Mouse (Mus musculus): ENCODE data around the gene Inpp5d. TPM values are rescaled to one million over a fixed set of nuclear protein-coding genes. Genes with fewer than 3 reads are reported as not detected.

Inpp5d gene
- polyA plus RNA-seq, 1 experiment from 2014 or later: 4.7 TPM

DNA sequence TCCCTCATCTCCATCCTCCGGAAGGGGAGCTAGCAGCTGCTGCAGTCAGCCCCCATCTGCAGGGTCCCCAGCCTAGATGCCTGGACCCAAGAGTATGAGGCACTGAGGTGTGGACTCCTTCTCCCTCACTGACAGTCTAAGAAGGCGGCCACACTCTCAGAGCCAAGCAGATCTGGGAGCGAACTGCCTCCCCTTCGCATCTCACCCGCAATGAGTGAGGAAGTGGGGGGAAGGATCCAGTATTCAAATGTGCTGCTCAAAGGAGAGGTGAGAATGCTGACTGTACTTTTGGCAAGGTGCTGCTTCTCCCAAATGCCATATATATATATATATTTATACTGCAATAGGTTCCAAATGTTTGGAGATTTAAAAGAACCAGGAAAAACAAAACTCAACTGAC is 16.7 kb upstream of the Inpp5d start:
- no peak overlapping the region for H3K4me3 ChIP-seq
- no peak for ATAC-seq (ENCODE audit: low FRiP score, low read depth)
- H3K27me3 ChIP-seq: no peaks in the 10 kb centered on the region
- H3K9ac ChIP-seq: no peak overlapping the region
- H3K36me3 ChIP-seq: no peaks in the 10 kb centered on the region
- H3K9me3 ChIP-seq: no peaks in the 10 kb centered on the region
- H3K4me2 ChIP-seq: no peak overlapping the region
- no peak overlapping the region for H3K27ac ChIP-seq (replicated peaks)
- WGBS: 88% methylated on average over 5 of the region's 5 CpGs
- no peaks in the 10 kb centered on the region for H3K4me1 ChIP-seq (replicated peaks)

DNA sequence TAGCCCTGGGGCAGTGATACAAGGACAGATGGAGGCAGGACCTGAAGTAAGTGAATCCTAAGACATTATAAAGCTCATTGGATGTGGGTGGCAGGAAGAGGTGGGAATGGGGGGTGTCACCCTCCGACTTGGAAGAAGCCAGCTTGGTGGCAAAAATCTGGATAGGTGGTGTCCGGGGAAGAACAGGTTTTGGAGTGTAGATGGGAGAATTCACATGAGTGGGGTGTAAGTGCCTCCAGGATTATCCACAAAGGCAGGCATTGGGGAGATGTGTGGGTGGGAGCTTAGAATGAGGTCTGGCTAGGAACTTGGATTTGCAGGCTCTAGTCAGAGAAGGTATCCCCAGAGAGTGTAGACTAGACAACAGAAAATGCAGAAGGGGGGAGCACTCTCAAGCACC is 14.8 kb upstream of the Inpp5d start:
- Histone ChIP-seq H3K9me3 (no peaks in the 10 kb centered on the region), H3K27me3 (no peaks in the 10 kb centered on the region), H3K27ac (replicated peaks) (no peak overlapping the region), H3K4me3 (no peak overlapping the region), H3K4me2 (no peak overlapping the region), H3K9ac (no peak overlapping the region), H3K36me3 (no peaks in the 10 kb centered on the region), H3K4me1 (replicated peaks) (no peaks in the 10 kb centered on the region)
- ATAC-seq (ENCODE audit: low FRiP score, low read depth): no peak
- 89% methylated on average over 2 of the region's 2 CpGs for WGBS

DNA sequence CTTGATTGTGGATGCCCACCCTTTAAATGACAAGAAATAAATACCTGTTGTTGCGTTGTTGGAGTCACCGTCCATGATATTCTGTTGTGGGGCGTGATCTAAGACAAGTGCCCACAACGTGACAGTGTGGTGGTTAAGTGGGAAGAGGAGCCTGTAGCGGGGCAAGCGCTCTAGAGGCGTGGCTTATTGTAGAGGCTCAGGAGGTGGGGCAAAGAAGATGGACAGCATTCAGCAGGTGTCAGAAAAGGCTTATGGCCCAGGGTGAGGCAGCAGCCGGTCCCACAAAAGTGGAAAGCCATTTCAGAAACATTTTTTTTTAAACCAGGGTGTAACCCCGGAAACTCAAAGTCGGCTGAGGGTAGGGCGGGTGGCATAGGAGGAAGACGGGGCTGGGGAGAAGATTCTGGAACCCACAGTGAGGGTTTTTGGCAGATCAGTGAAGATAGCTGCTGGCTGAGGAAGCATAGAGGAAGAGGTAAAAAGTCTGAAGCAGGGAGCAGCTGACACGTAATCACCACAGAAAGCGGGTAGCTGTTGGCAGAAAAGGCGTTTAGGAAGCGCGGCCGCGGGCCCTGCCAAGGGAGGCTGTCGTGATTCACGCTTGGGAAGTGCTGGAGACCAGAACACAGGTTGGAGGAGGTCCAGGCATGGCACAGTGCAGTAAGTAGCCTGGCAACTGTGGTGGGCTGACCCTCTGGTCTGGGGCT is 12.6 kb upstream of the Inpp5d start:
- H3K4me2 ChIP-seq: no peak overlapping the region
- ATAC-seq (ENCODE audit: low FRiP score, low read depth): peak; percentile 92
- WGBS: 66% methylated on average over 21 of the region's 21 CpGs

DNA sequence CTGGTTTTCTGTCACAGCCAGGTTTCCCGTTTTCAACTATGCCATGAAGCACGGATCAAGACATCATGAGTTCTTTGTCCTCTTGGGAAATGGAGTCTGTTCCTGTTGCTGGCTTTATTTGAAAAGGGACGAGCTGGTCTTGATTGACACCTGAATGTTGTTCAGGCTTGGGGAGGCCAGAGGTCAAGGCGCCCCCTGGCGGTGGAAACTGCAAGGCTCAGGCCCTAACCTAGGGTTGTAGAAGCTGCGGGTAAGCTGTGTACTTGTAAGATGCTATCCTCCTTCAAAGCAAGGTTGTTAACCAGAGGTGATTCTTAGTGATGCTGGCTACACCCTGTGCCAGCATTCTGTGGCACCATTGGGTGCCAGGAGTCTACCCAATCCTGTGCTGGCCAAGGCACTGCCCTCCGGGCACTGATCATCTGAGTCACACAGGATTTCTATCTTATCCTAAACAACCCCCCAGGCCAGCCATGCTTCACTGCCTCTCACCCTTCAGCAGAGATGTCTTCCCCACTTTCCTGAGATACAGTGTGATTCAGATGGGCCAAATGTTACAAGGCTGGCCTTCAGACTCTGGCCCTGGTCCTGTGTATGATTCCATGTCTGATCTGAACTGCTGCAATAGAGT is 11.6 kb upstream of the Inpp5d start:
- Histone ChIP-seq H3K27ac (replicated peaks) (no peak overlapping the region), H3K9me3 (no peaks in the 10 kb centered on the region), H3K36me3 (no peaks in the 10 kb centered on the region), H3K4me2 (no peak overlapping the region), H3K27me3 (no peaks in the 10 kb centered on the region), H3K9ac (no peak overlapping the region), H3K4me1 (replicated peaks) (no peaks in the 10 kb centered on the region), H3K4me3 (no peak overlapping the region)
- no peak for ATAC-seq (ENCODE audit: low FRiP score, low read depth)
- WGBS: 32% methylated on average over 7 of the region's 7 CpGs

More for the DNA sequence above, 12.6 kb upstream of the Inpp5d start:
- H3K4me1 ChIP-seq (replicated peaks): no peaks in the 10 kb centered on the region
- H3K4me3 ChIP-seq: no peak overlapping the region
- H3K36me3 ChIP-seq: no peaks in the 10 kb centered on the region
- 0 out of 2 replicates have a peak overlapping the region, but pooled peaks have one; percentile 39 for H3K27ac ChIP-seq (replicated peaks)
- H3K9me3 ChIP-seq: no peaks in the 10 kb centered on the region
- H3K9ac ChIP-seq: no peak overlapping the region
- H3K27me3 ChIP-seq: no peaks in the 10 kb centered on the region

DNA sequence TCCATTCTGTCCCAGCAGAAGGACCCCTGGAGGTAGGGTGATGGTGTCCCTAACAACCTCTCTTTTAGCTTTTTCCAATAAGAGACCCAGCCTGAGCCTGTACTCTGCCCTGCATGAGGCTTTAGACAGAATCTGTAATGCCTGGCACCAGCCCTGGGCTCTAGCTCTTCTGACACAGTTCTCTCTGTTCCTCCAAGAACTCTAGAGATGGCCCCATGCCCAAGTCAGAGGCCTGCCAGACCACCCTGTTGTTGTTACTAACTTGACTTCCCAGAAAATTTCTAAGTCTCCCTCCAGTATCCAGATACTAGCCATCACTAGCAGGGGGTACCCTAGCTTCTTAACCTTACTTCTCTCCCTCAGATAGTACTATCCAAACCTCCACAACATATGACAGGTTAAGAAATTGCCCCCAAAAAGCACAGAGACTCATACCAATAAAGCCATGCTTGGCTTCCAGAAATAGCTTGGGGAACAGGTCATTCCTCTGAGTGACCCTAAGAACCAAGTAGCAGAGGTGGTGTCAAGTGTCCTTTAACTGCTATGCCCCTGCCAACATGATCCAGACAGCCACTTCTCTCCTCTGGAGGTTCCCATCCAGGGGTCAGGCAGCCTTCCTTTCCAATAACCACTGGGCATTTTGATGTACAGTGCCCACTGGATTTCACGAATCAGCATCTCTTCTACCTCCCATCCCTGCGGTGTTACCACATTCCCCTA is 5.4 kb upstream of the Inpp5d start:
- H3K9ac ChIP-seq: no peak overlapping the region
- H3K4me3 ChIP-seq: no peak overlapping the region
- no peaks in the 10 kb centered on the region for H3K36me3 ChIP-seq
- H3K27me3 ChIP-seq: no peaks in the 10 kb centered on the region
- no peak for ATAC-seq (ENCODE audit: low FRiP score, low read depth)
- no peak overlapping the region for H3K27ac ChIP-seq (replicated peaks)
- 90% methylated on average over 2 of the region's 2 CpGs for WGBS
- no peaks in the 10 kb centered on the region for H3K9me3 ChIP-seq
- H3K4me2 ChIP-seq: no peak overlapping the region
- no peaks in the 10 kb centered on the region for H3K4me1 ChIP-seq (replicated peaks)

DNA sequence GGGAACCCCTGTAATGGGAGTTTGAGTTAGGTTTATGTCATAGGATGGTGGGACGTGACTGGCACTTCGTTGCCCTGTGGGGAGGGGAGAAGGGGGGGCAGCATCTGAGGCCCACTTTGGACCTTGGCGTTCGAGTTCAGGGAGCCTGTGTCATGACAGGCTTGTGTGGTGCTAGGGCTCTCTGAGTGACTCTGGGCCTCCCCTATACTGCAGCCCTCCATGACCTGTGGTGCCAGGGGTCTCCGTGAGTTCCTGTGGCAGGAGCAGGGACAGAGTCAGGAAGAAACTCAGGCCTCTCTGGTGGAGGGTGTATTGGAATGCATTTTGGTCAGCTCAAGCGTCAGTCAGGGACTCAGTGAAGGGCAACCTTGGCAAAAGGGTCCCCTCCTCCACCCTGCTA is 581 bp downstream of the Inpp5d start:
- no peak for ATAC-seq (ENCODE audit: low FRiP score, low read depth)
- Histone ChIP-seq H3K27me3 (no peaks in the 10 kb centered on the region), H3K4me2 (peak overlapping the region; percentile 19; the same call in 1 of the 2 replicates), H3K9ac (no peak overlapping the region), H3K36me3 (no peaks in the 10 kb centered on the region), H3K9me3 (no peaks in the 10 kb centered on the region), H3K4me1 (replicated peaks) (no peaks in the 10 kb centered on the region), H3K4me3 (0 out of 2 replicates have a peak overlapping the region, but pooled peaks have one; percentile 3), H3K27ac (replicated peaks) (no peak overlapping the region)
- WGBS: 88% methylated on average over 6 of the region's 6 CpGs

DNA sequence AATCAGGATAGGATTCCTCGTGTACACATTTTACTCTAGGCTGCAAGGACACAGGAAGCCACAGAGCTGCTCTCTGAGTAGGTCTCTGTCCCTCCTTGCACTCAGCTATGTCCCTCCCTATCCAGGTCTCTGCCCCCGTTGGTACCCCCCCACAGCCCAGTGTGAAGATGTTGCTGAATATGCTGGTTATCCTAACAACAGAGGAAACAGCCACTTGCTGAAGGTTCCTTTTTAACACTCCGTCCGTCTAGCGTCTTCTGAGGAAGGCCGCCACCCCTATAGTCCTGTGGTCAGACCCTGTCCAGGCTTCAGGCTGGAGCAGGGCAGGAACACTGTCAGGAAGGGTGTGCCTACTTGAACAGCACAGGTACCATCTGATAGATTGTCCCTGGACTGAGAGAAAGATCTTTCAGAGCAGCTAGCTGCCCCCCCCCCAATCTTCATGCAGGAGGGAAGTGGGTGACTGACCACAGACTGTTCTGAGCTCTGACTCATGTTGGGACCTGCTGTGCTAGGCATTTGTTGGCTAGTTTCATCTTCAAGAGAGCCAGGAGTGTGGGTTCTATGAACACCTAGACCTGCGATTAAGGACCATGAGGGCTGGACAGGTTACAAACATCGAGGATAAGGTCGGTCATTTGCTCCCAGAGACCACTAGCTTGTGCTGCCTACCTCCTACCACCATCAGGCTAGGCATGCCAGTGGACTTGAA is 1.2 kb downstream of the Inpp5d start:
- ATAC-seq (ENCODE audit: low FRiP score, low read depth): no peak
- no peak overlapping the region for H3K4me3 ChIP-seq
- WGBS: 88% methylated on average over 9 of the region's 9 CpGs

DNA sequence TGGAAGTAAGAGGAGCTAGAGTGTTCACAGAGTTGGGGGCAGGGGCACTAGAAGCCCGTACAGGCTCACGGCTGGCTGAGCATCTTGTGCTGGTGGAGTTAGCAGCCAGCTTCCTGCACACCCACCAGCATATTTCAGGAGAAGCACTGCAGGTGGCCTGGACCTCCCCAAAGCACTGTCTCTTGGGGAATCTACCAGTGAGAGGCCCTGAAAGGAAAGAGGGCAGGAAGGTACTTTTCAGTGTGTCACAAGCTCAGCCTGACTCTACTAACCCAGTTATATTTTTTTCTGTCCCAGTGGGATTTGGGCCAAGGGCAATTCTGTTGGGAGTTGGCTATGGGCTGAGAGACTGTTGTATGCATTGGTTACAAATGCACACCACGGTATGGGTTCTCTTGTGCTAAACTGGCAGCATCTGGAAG is 1.8 kb downstream of the Inpp5d start:
- H3K27ac ChIP-seq (replicated peaks): no peak overlapping the region

More for the DNA sequence above, 1.2 kb downstream of the Inpp5d start:
- H3K9me3 ChIP-seq: no peaks in the 10 kb centered on the region
- H3K4me2 ChIP-seq: 0 out of 2 replicates have a peak overlapping the region, but pooled peaks have one; percentile 19
- no peaks in the 10 kb centered on the region for H3K4me1 ChIP-seq (replicated peaks)
- no peaks in the 10 kb centered on the region for H3K36me3 ChIP-seq
- H3K27ac ChIP-seq (replicated peaks): no peak overlapping the region
- no peaks in the 10 kb centered on the region for H3K27me3 ChIP-seq
- no peak overlapping the region for H3K9ac ChIP-seq

DNA sequence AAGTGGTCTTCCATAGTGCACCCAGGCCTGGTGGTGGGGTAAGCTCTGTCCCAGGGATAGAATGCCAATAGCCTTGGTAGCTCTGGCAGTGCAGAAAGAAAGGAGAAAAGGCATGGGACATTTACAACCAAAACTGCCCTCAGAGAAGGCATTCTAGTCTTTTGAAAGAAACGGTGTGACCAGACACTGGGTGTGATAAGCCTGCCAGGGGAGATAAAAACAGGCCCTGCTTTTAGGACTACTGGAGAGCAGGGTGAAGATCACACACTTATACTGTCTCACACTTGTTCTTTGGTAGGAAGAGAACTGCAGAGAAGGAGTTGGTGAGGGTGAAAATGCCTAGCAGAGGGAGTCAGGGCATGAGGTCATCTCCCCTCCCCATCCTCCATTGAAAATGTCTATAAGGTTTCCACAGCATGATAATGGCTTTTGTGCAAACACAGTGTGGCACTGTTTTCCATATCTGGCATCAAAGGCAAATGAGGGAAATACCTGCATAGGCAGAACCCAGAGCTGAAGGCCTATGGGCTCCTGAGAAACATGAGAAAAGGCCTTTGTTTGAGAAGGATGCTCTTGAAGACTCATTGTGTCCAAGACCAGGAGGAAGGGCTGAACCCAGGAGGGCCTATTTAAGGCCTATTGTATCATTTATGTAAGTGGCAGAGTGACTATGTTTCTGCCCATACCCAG is 4.0 kb downstream of the Inpp5d start:
- Histone ChIP-seq H3K9ac (no peak overlapping the region), H3K4me2 (no peak overlapping the region), H3K27me3 (no peaks in the 10 kb centered on the region), H3K27ac (replicated peaks) (no peak overlapping the region), H3K36me3 (no peaks in the 10 kb centered on the region), H3K9me3 (no peaks in the 10 kb centered on the region), H3K4me1 (replicated peaks) (no peaks in the 10 kb centered on the region), H3K4me3 (no peak overlapping the region)
- 81% methylated on average over 1 of the region's 1 CpGs for WGBS
- ATAC-seq (ENCODE audit: low FRiP score, low read depth): no peak

More for the DNA sequence above, 1.8 kb downstream of the Inpp5d start:
- ATAC-seq (ENCODE audit: low FRiP score, low read depth): peak; percentile 81
- 55% methylated on average over 3 of the region's 3 CpGs for WGBS
- no peaks in the 10 kb centered on the region for H3K36me3 ChIP-seq
- H3K9ac ChIP-seq: no peak overlapping the region
- no peaks in the 10 kb centered on the region for H3K4me1 ChIP-seq (replicated peaks)
- no peaks in the 10 kb centered on the region for H3K27me3 ChIP-seq
- no peak overlapping the region for H3K4me3 ChIP-seq
- no peak overlapping the region for H3K4me2 ChIP-seq
- H3K9me3 ChIP-seq: no peaks in the 10 kb centered on the region

DNA sequence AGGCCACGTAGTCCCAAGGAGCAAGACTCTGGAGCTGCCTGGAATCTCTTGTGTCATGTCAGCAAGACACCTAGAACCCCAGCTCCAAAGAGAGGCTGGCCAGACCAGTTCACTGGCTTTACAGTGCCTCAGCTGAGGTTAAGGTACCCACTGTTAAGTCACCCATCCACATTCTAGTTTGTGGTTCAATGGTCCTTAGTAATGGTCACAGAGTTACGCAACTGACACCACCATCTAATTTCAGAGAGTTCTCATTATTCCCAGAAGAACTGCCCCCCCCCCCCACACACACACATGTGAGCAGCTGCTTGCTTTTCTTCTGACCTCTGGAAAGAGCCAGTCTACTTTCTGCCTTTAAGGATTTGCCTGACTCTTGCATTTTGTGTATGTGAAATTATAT is 4.7 kb downstream of the Inpp5d start:
- Histone ChIP-seq H3K4me3 (no peak overlapping the region), H3K27ac (replicated peaks) (no peak overlapping the region), H3K36me3 (no peaks in the 10 kb centered on the region), H3K9ac (no peak overlapping the region), H3K4me1 (replicated peaks) (no peaks in the 10 kb centered on the region), H3K27me3 (no peaks in the 10 kb centered on the region), H3K9me3 (no peaks in the 10 kb centered on the region), H3K4me2 (no peak overlapping the region)
- no peak for ATAC-seq (ENCODE audit: low FRiP score, low read depth)
- 92% methylated on average over 2 of the region's 2 CpGs for WGBS

DNA sequence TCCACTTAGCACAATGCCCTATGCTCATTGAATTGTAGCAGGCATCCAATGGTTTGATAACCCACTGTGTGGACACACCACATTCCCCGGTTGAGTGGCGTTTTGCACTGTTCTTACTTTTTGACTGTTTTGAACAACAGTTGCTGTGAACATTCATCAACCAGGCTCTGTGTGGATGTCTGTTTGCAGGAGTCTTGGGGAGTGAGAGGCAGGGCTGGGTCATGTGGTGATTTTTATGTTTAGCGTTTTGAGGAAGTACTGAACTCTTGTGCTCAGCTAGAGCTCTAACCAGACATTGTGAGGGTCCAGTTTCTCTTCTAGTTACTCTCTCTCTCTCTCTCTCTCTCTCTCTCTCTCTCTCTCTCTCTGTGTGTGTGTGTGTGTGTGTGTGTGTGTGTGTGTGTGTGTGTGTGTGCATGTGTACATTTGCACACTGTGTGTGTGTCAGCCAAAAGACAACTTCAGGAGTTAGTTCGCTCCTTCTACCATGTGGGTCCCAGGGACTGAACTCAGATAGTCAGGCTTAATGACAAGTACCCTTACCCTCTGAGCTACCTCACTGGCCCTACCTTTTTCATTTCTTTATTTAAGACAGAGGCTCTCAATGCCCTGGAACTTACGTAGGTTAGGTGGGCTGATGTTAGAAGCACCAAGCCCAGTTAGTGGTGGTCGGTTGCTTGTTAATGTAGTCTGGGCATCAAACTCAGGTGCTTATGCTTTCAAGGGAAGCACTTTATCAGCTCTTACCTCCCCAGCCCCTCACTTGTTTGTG is 5.3 kb downstream of the Inpp5d start:
- Histone ChIP-seq H3K27ac (replicated peaks) (no peak overlapping the region), H3K4me3 (no peak overlapping the region), H3K9me3 (no peaks in the 10 kb centered on the region), H3K4me2 (no peak overlapping the region), H3K9ac (no peak overlapping the region), H3K27me3 (no peaks in the 10 kb centered on the region), H3K4me1 (replicated peaks) (no peaks in the 10 kb centered on the region), H3K36me3 (no peaks in the 10 kb centered on the region)
- WGBS: 81% methylated on average over 6 of the region's 6 CpGs
- ATAC-seq (ENCODE audit: low FRiP score, low read depth): no peak
